Mouse (Mus musculus) heart, postnatal 0 days (tissue): ENCODE measurements around the gene Zbtb8b. TPM values are rescaled to one million over a fixed set of nuclear protein-coding genes. Genes with fewer than 3 reads are reported as not detected.

Source experiments
- ATAC-seq: fragments of 200-750 bp; cut with Nextera tagmentation; 2 replicates; pipeline ENCODE4 v1.8.0; 2017; ENCODE audit warnings: low read depth, moderate number of reproducible peaks, moderate library complexity; ENCODE audit not compliant: insufficient read depth
- DNase-seq: peaks from one replicate; pipeline ENCODE4 v3.0.0-alpha.2; 2016; ENCODE audit warnings: low spot score
- H3K27ac ChIP-seq: fragments of 300-500 bp; sonication (generic); 2 replicates; pipeline ENCODE4 v1.5.1; 2014; ENCODE audit warnings: low read depth, mild to moderate bottlenecking
- H3K27me3 ChIP-seq: fragments of 300-500 bp; sonication (generic); 2 replicates; pipeline ENCODE4 v1.6.1; 2014; ENCODE audit warnings: low read length, mixed read lengths; ENCODE audit not compliant: control insufficient read depth, insufficient read depth
- H3K36me3 ChIP-seq: fragments of 300-500 bp; sonication (generic); replicated peaks from 2 replicates; pipeline ENCODE4 v1.6.1; 2014; ENCODE audit warnings: low read length, mixed read lengths; ENCODE audit not compliant: control insufficient read depth, insufficient read depth
- H3K4me1 ChIP-seq: fragments of 300-500 bp; sonication (generic); 2 replicates; pipeline ENCODE4 v1.6.1; 2014; ENCODE audit warnings: antibody characterized with exemption; ENCODE audit not compliant: control insufficient read depth, insufficient read depth
- H3K4me2 ChIP-seq: fragments of 300-500 bp; sonication (generic); 2 replicates; pipeline ENCODE4 v1.6.1; 2014; ENCODE audit warnings: low read depth, mild to moderate bottlenecking, low read length, moderate library complexity
- H3K4me3 ChIP-seq: fragments of 300-500 bp; sonication (generic); 2 replicates; pipeline ENCODE4 v1.5.1; 2014; ENCODE audit warnings: low read depth, low read length
- H3K9ac ChIP-seq: fragments of 300-500 bp; sonication (generic); replicated peaks from 2 replicates; pipeline ENCODE4 v1.6.1; 2014; ENCODE audit warnings: low read depth, low read length, mixed read lengths
- H3K9me3 ChIP-seq: fragments of 300-500 bp; sonication (generic); replicated peaks from 2 replicates; pipeline ENCODE4 v1.6.1; 2016; ENCODE audit warnings: low read length; ENCODE audit not compliant: control insufficient read depth
- CTCF ChIP-seq: IDR thresholded peaks from 2 replicates; pipeline ENCODE4 v1.5.1; 2016; ENCODE audit warnings: antibody characterized with exemption, control low read depth, low read depth
- EP300 ChIP-seq: IDR thresholded peaks from 2 replicates; pipeline ENCODE4 v1.6.1; 2016; ENCODE audit warnings: antibody characterized with exemption, low read depth
- WGBS: fragments of 180-500 bp; shearing (Covaris S2); extraction: QIAGEN DNeasy Blood & Tissue Kit; methylation state at CpG from one replicate; pipeline ENCODE4 v1.1.7; 2014; 5-methylcytosine and 5-hydroxymethylcytosine counted together
- polyA plus RNA-seq: library from polyadenylated mRNA; unstranded; fragments of >200 nt; fragmentation: Nextera tagmentation; extraction: Ambion mirVana; gene quantifications from 2 replicates; pipeline ENCODE4 v1.2.1, GENCODE M21; 2015
- total RNA-seq: library from RNA; depleted of rRNA; stranded (reverse); fragments of >200 nt; gene quantifications from 2 replicates; pipeline ENCODE4 v1.2.3, GENCODE M21; 2014; ENCODE audit warnings: low replicate concordance

Zbtb8b gene
- total and polyA plus RNA-seq, 2 experiments from 2014 or later = 1.6 to 1.9 TPM

DNA sequence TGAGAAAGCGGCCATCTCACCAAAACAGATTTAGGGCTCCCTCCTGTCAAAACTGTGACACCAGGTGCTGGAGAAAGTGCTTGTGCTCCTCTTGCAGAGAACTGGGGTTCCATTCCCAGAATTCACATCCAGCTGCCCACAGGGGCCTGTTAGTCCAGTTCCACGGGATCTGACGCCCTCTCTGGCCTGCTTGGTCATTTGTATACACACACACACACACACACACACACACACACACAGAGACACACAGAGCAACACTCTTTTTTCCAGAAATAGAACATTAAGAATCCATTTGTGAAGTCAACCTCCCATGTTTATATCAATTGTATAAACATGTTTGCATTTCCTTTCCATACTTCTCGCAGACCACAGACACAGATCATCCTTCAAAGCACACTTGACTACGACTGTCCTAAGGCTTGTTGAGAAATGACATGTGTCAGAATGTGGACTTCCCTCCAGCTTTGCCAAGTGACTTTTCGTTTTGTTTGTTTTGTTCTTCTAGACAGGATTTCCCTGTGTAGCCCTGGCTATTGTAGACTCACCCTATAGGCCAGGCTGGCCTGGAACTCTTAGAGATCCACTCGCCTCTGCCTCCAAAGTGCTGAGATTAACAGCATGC, 49.6 kb downstream of the Zbtb8b start:
- Histone ChIP-seq H3K9ac (no peak overlapping the region), H3K4me2 (no peak overlapping the region), H3K36me3 (no peaks in the 10 kb centered on the region), H3K4me3 (no peak overlapping the region), H3K27ac (no peak overlapping the region), H3K4me1 (no peaks in the 10 kb centered on the region), H3K27me3 (no peaks in the 10 kb centered on the region), H3K9me3 (no peaks in the 10 kb centered on the region)
- DNase-seq (no peak), ATAC-seq (no peak)
- 79% methylated on average over 7 of the region's 7 CpGs for WGBS
- TF ChIP-seq EP300 = no peak

- no peaks in the 10 kb centered on the region for H3K27me3 ChIP-seq
- no peaks in the 10 kb centered on the region for H3K4me1 ChIP-seq
- no peak overlapping the region for H3K4me2 ChIP-seq
- 59% methylated on average over 14 of the region's 14 CpGs for WGBS
- H3K36me3 ChIP-seq = no peaks in the 10 kb centered on the region
- no peak overlapping the region for H3K27ac ChIP-seq
- TF ChIP-seq CTCF = no peak
- no peak for TF ChIP-seq EP300
- no peak for ATAC-seq
- no peak overlapping the region for H3K9ac ChIP-seq
- no peak overlapping the region for H3K4me3 ChIP-seq
- no peak for DNase-seq
- H3K9me3 ChIP-seq = no peaks in the 10 kb centered on the region
Observed at GRCm38 (mm10) chr4:129390216-129390743, 50.4 kb downstream of the Zbtb8b start.

DNA sequence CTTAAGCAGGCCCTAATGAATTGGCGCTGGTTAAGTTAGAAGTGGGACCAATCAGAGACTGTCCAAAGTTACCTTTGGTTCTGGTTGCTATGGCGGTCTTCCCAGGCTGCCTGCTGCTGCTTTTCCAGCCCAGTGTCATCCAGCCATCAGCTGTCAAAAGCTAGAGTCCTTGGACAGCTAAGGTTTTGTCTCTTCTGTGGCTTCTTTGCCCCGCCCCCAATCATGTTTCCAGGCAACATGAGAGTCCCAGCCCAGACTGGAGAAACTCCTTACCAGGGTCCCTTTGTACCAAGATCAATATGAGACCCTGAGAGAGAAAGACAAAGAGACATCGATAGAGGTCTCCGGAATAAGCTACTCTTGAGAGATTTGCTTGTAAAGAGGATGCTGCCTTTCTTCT, 52.2 kb downstream of the Zbtb8b start:
- Histone ChIP-seq H3K9ac (no peak overlapping the region), H3K27me3 (no peaks in the 10 kb centered on the region), H3K36me3 (no peaks in the 10 kb centered on the region), H3K4me1 (no peaks in the 10 kb centered on the region), H3K9me3 (no peaks in the 10 kb centered on the region), H3K4me3 (no peak overlapping the region), H3K27ac (no peak overlapping the region), H3K4me2 (no peak overlapping the region)
- ATAC-seq (no peak), DNase-seq (no peak)
- WGBS = 77% methylated on average over 5 of the region's 5 CpGs
- TF ChIP-seq EP300 = no peak
- no peak for TF ChIP-seq CTCF

DNA sequence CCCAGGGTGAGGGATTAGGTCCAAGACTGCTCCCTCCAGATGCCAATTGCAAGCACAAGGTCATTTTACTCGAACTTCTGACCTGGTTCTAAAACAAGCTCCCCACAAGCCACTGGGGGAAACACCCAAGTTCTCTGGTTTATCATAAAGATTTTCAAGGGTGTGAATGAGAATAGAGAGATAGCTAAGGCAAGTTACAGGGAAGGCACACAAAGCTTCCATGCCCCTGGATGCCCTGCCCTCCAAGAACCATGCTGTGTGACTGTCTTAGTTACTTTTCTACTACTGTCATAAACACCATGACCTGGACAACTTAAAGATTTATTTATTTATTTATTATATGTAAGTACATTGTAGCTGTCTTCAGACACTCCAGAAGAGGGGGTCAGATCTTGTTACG, 53.7 kb downstream of the Zbtb8b start:
- no peak for TF ChIP-seq CTCF
- no peak for TF ChIP-seq EP300
- no peak overlapping the region for H3K9ac ChIP-seq
- H3K4me3 ChIP-seq = no peak overlapping the region
- DNase-seq = no peak
- WGBS = 72% methylated on average over 2 of the region's 2 CpGs
- H3K9me3 ChIP-seq = no peaks in the 10 kb centered on the region
- H3K36me3 ChIP-seq = no peaks in the 10 kb centered on the region
- H3K4me1 ChIP-seq = no peaks in the 10 kb centered on the region
- ATAC-seq = no peak
- no peaks in the 10 kb centered on the region for H3K27me3 ChIP-seq
- H3K27ac ChIP-seq = no peak overlapping the region
- H3K4me2 ChIP-seq = no peak overlapping the region

GRCm38 (mm10) chr4:129386269-129386946, 54.2 kb downstream of the Zbtb8b start:
- Histone ChIP-seq H3K27me3 (no peaks in the 10 kb centered on the region), H3K4me2 (no peak overlapping the region), H3K4me3 (no peak overlapping the region), H3K36me3 (no peaks in the 10 kb centered on the region), H3K4me1 (no peaks in the 10 kb centered on the region), H3K9ac (no peak overlapping the region), H3K9me3 (no peaks in the 10 kb centered on the region), H3K27ac (no peak overlapping the region)
- 71% methylated on average over 8 of the region's 8 CpGs for WGBS
- ATAC-seq (no peak), DNase-seq (no peak)
- TF ChIP-seq EP300 (no peak), CTCF (no peak)

DNA sequence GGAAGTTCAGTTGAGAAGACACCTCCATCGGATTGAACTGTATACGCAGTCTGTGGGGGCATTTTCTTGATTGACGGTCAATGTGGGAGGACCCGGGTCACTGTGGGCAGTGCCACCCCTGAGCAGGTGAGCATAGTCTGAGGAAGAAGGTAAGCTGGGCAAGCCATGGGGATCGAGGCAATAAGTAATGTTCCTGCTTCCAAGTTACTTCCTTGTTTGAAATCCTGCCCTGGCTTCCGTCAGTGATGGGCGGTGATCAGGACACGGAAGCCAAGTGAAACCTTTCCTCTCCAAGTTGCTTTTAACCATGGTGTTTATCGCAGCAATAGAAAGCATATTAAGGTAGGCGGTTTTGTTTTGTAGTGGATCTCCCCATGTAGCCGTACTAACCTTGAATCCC, 55.0 kb downstream of the Zbtb8b start:
- WGBS = 79% methylated on average over 11 of the region's 11 CpGs
- ATAC-seq = no peak
- no peak for DNase-seq
- H3K27ac ChIP-seq = no peak overlapping the region
- H3K9ac ChIP-seq = no peak overlapping the region
- no peak overlapping the region for H3K4me2 ChIP-seq
- TF ChIP-seq EP300 (no peak), CTCF (no peak)
- H3K4me3 ChIP-seq = no peak overlapping the region
- H3K9me3 ChIP-seq = no peaks in the 10 kb centered on the region
- no peaks in the 10 kb centered on the region for H3K4me1 ChIP-seq
- no peaks in the 10 kb centered on the region for H3K27me3 ChIP-seq
- no peaks in the 10 kb centered on the region for H3K36me3 ChIP-seq
